Mouse (Mus musculus): ENCODE measurements around the gene Tada2a.

GRCm38 (mm10) chr11:84079887-84080286 lies 49.5 kb downstream of the Tada2a start:
- no peak for TF ChIP-seq CTCF (IDR thresholded peaks at IDR 0.05)
- TF ChIP-seq POLR2A (IDR thresholded peaks at IDR 0.05; ENCODE audit: insufficient read depth, low read depth, low read length): no peak
- no peak for TF ChIP-seq EP300 (IDR thresholded peaks at IDR 0.05; ENCODE audit: insufficient read depth, low read depth, low read length)
